Comparison of ENCODE assay signal across 9 mouse cellular contexts in the genomic region with DNA sequence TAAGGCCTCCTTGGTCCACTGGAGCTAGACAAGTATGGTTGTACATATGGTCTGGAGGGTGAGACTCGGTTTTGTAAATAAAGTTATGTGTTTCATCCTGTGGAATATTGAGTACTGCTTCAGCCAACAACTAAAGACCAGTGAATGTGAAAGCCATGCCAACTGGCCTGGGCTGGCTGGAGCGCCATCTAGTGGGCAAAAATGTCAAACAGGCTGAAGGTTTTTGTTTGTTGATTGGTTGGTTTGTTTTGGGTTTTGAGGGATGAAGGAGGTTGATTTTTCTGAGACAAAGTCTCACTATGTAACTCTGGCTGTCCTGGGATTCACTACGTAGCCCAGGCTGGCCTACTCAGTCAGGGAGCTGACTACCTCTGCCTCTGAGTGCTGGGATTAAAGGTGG. TPM values are rescaled to one million over a fixed set of nuclear protein-coding genes. Genes with fewer than 3 reads are reported as not detected.
DNase-seq lines count a peak whose midpoint lies in the region; ATAC-seq and TF ChIP-seq lines count a peak whose summit lies in the region.
"Had no signal": no experiment of that assay in that cellular context is flagged by ENCODE, and none has a peak within 500 bp of the region (broad histone marks: within the 10 kb centered on the region; RNA-seq: fewer than 3 reads in every experiment).

No protein-coding gene starts in this region.

- no peak for ATAC-seq in kidney, embryonic 16.5 days (ENCODE audit: low FRiP score, low TSS enrichment)

- TF ChIP-seq POLR2A in CH12.LX (IDR thresholded peaks at IDR 0.05; ENCODE audit: low read depth, low read length) = no peak

- no peaks in the 10 kb centered on the region for H3K27me3 ChIP-seq in kidney, embryonic 16.5 days (ENCODE audit: insufficient read depth, low read length)
- no peaks in the 10 kb centered on the region for H3K27me3 ChIP-seq in CH12.LX (replicated peaks)

- TF ChIP-seq CTCF in CH12.LX (conservative IDR thresholded peaks at IDR 0.05 in 1 of 2, IDR thresholded peaks at IDR 0.05 in 1 of 2; ENCODE audit: low read depth in 2 of 2, low read length in 2 of 2) = peak; percentile 82 to 91

- no peak overlapping the region for H3K4me2 ChIP-seq in kidney, embryonic 16.5 days (replicated peaks; ENCODE audit: low read depth, low read length)
- no peak overlapping the region for H3K4me2 ChIP-seq in CH12.LX (ENCODE audit: insufficient read depth, low read depth, poor library complexity, severe bottlenecking)

- no peak overlapping the region for H3K27ac ChIP-seq in kidney, embryonic 16.5 days (ENCODE audit: low read length)
- no peak overlapping the region for H3K27ac ChIP-seq in CH12.LX (ENCODE audit: insufficient read depth, low read depth)

- H3K36me3 ChIP-seq in kidney, embryonic 16.5 days (ENCODE audit: insufficient read depth, low read length) = peaks cover 17% of the 10 kb centered on the region; the same call in 1 of the 2 replicates
- H3K36me3 ChIP-seq in CH12.LX (replicated peaks in 1 of 2; ENCODE audit: control insufficient read depth in 1 of 2, insufficient read depth in 1 of 2, low read length in 1 of 2) = peaks cover 18 to 26% of the 10 kb centered on the region in 2 experiments

- H3K4me3 ChIP-seq in kidney, embryonic 16.5 days (ENCODE audit: low read length) = no peak overlapping the region
- no peak overlapping the region for H3K4me3 ChIP-seq in CH12.LX (replicated peaks in 1 of 3; ENCODE audit: low read depth in 2 of 3, low read length in 2 of 3, poor library complexity in 1 of 3)
- H3K4me3 ChIP-seq: limb, embryonic 13.5 days had no signal

- no peaks in the 10 kb centered on the region for H3K79me2 ChIP-seq in CH12.LX (replicated peaks; ENCODE audit: control insufficient read depth, extremely low read depth, insufficient read depth, poor library complexity, severe bottlenecking)

- 4% methylated on average over 3 of the region's 3 CpGs for WGBS in kidney, embryonic 16.5 days

- DNase-seq in kidney, adult 11 months = peak; percentile 62
- peak; percentile 68 for DNase-seq in CH12.LX (ENCODE audit: extremely low read depth)
- peak; percentile 84 for DNase-seq in brain, adult 2 months (ENCODE audit: low read depth, low spot score)
- DNase-seq in gastrocnemius, postnatal 10 days = peak; percentile 83
- peak; percentile 59 to 73 for DNase-seq in left cerebral cortex, postnatal 10 days (ENCODE audit: extremely low spot score in 1 of 2, low spot score in 2 of 2)
- peak; percentile 79 for DNase-seq in mesoderm, embryonic 11.5 days (ENCODE audit: low read depth, low spot score)
- DNase-seq in yolk sac, embryonic 10.5 days (ENCODE audit: low spot score) = peak; percentile 54

- in situ Hi-C loops in CH12.LX (cut with MboI; ENCODE audit: low pct_ligation_motif_present, low pct_unique_long_range_greater_than_20kb, low sequenced_read_pairs) = no loop called here

- H3K9me3 ChIP-seq in kidney, embryonic 16.5 days (ENCODE audit: low read length) = no peaks in the 10 kb centered on the region
- no peaks in the 10 kb centered on the region for H3K9me3 ChIP-seq in CH12.LX (replicated peaks; ENCODE audit: low read length)
- H3K9me3 ChIP-seq: limb, embryonic 13.5 days had no signal

- dilution Hi-C loops in CH12.LX (cut with MboI; ENCODE audit: extremely low pct_ligation_motif_present, extremely low pct_unique_long_range_greater_than_20kb, low sequenced_read_pairs) = no loop called here

- intact Hi-C loops in left cerebral cortex, postnatal 10 days (cut with DNase I) = no loop called here

- no peak for TF ChIP-seq EP300 in CH12.LX (IDR thresholded peaks at IDR 0.05; ENCODE audit: low read length)

- peak; percentile 49 for TF ChIP-seq RAD21 in CH12.LX (IDR thresholded peaks at IDR 0.05; ENCODE audit: low read depth, low read length)

- H3K9ac ChIP-seq in kidney, embryonic 16.5 days (replicated peaks; ENCODE audit: low read length) = no peak overlapping the region
- no peak overlapping the region for H3K9ac ChIP-seq in CH12.LX (ENCODE audit: insufficient read depth, low read depth)
- H3K9ac ChIP-seq: limb, embryonic 13.5 days had no signal

- H3K4me1 ChIP-seq in kidney, embryonic 16.5 days (ENCODE audit: insufficient read depth, low read length) = peaks cover 37% of the 10 kb centered on the region
- H3K4me1 ChIP-seq in CH12.LX (ENCODE audit: control insufficient read depth in 1 of 2, insufficient read depth in 2 of 2) = peaks cover 5 to 46% of the 10 kb centered on the region in 2 experiments; a peak in 2 of 4 replicates

TF ChIP-seq in CH12.LX, 34 proteins besides CTCF, POLR2A, EP300 and RAD21:
- TF ChIP-seq E2F4 (IDR thresholded peaks at IDR 0.05; ENCODE audit: insufficient replicate concordance, low read depth, low read length) (no peak), POLR2AphosphoS2 (IDR thresholded peaks at IDR 0.05; ENCODE audit: low read depth, low read length) (no peak), HCFC1 (IDR thresholded peaks at IDR 0.05; ENCODE audit: low read depth, low read length) (peak; percentile 38), IRF4 (IDR thresholded peaks at IDR 0.05; ENCODE audit: low read depth, low read length) (0 out of 2 replicates have a peak, but pooled peaks have one; percentile 22), TCF12 (IDR thresholded peaks at IDR 0.05; ENCODE audit: low read depth, low read length) (peak; percentile 28; the same call in 1 of the 2 replicates), SIN3A (IDR thresholded peaks at IDR 0.05; ENCODE audit: low read length) (peak; percentile 48; the same call in 1 of the 2 replicates), MEF2A (IDR thresholded peaks at IDR 0.05; ENCODE audit: borderline replicate concordance, low read depth, low read length) (peak; percentile 14; the same call in 1 of the 2 replicates), SMC3 (IDR thresholded peaks at IDR 0.05; ENCODE audit: low read depth, low read length) (peak; percentile 45; the same call in 1 of the 2 replicates), MAX (IDR thresholded peaks at IDR 0.05; ENCODE audit: low read length) (peak; percentile 39; the same call in 1 of the 2 replicates), MYC (IDR thresholded peaks at IDR 0.05; ENCODE audit: low read depth, low read length) (0 out of 2 replicates have a peak, but pooled peaks have one; percentile 56), USF2 (conservative IDR thresholded peaks at IDR 0.05; ENCODE audit: low read depth, low read length) (no peak)

RNA-seq across cellular contexts. Expression of gene Zmynd10, which starts 1.5 kb away (rescaled TPM):
- polyA plus RNA-seq in kidney, embryonic 16.5 days (2015; fragmentation: Nextera tagmentation; extraction: Ambion mirVana) = 3.3 and 3.9 TPM in 2 replicates
- total RNA-seq in CH12.LX (2012; rRNA removed) (0.34 TPM in 1 of 2 replicates, not detected in the other), CH12.LX (2014; rRNA removed) (not detected in 2 replicates)
- polyA plus RNA-seq in CH12.LX (2012; ENCODE audit: insufficient read length, low read depth) = 0.63 TPM in 1 of 2 replicates, not detected in the other
- under 1 TPM in 1 of 2 experiments, not detected in 1; 0.18 TPM for total RNA-seq in gastrocnemius, postnatal 10 days (2021)
- 1 to 10 TPM; 1.8 to 2.9 TPM for total RNA-seq in left cerebral cortex, postnatal 10 days (2021)

RNA-seq across cellular contexts. Expression of gene Nprl2, which starts 3.6 kb away (rescaled TPM):
- polyA plus RNA-seq in kidney, embryonic 16.5 days (2015; fragmentation: Nextera tagmentation; extraction: Ambion mirVana) = 57.0 and 59.0 TPM in 2 replicates
- 28.0 and 31.4 TPM in 2 replicates for total RNA-seq in CH12.LX (2012; rRNA removed)
- total RNA-seq in CH12.LX (2014; rRNA removed) = 16.3 and 19.4 TPM in 2 replicates
- polyA plus RNA-seq in CH12.LX (2012; ENCODE audit: insufficient read length, low read depth) = 10.8 and 12.6 TPM in 2 replicates
- total RNA-seq in gastrocnemius, postnatal 10 days (2021) = 1 to 10 TPM; 7.3 to 8.0 TPM
- 10 to 100 TPM; 34.1 to 37.8 TPM for total RNA-seq in left cerebral cortex, postnatal 10 days (2021)

RNA-seq across cellular contexts. Expression of gene Cyb561d2, which starts 3.6 kb away (rescaled TPM):
- 35.8 and 39.0 TPM in 2 replicates for polyA plus RNA-seq in kidney, embryonic 16.5 days (2015; fragmentation: Nextera tagmentation; extraction: Ambion mirVana)
- total RNA-seq in CH12.LX (2012; rRNA removed) (37.8 and 45.9 TPM in 2 replicates), CH12.LX (2014; rRNA removed) (29.2 and 35.7 TPM in 2 replicates)
- 23.6 and 23.8 TPM in 2 replicates for polyA plus RNA-seq in CH12.LX (2012; ENCODE audit: insufficient read length, low read depth)
- 1 to 10 TPM; 3.5 to 4.0 TPM for total RNA-seq in gastrocnemius, postnatal 10 days (2021)
- total RNA-seq in left cerebral cortex, postnatal 10 days (2021) = 10 to 100 TPM; 19.0 to 21.4 TPM

RNA-seq across cellular contexts. Expression of gene Rassf1, which starts 5.8 kb away (rescaled TPM):
- polyA plus RNA-seq in kidney, embryonic 16.5 days (2015; fragmentation: Nextera tagmentation; extraction: Ambion mirVana) = 66.8 and 68.9 TPM in 2 replicates
- 17.7 and 18.5 TPM in 2 replicates for total RNA-seq in CH12.LX (2012; rRNA removed)
- total RNA-seq in CH12.LX (2014; rRNA removed) = 15.3 and 15.9 TPM in 2 replicates
- 11.6 and 12.2 TPM in 2 replicates for polyA plus RNA-seq in CH12.LX (2012; ENCODE audit: insufficient read length, low read depth)
- 10 to 100 TPM; 15.1 to 23.4 TPM for total RNA-seq in gastrocnemius, postnatal 10 days (2021)
- total RNA-seq in left cerebral cortex, postnatal 10 days (2021) = 10 to 100 TPM; 14.7 to 14.9 TPM

RNA-seq across cellular contexts. Expression of gene Tmem115, which starts 11.9 kb away (rescaled TPM):
- polyA plus RNA-seq in kidney, embryonic 16.5 days (2015; fragmentation: Nextera tagmentation; extraction: Ambion mirVana) = 49.7 and 51.0 TPM in 2 replicates
- total RNA-seq in CH12.LX (2012; rRNA removed) (17.9 TPM in 2 replicates), CH12.LX (2014; rRNA removed) (10.0 and 13.0 TPM in 2 replicates)
- 11.3 and 12.6 TPM in 2 replicates for polyA plus RNA-seq in CH12.LX (2012; ENCODE audit: insufficient read length, low read depth)
- total RNA-seq in gastrocnemius, postnatal 10 days (2021) = 10 to 100 TPM; 20.2 to 22.7 TPM
- total RNA-seq in left cerebral cortex, postnatal 10 days (2021) = 10 to 100 TPM; 31.8 to 35.7 TPM

Comparison
In these comparisons a context has a peak if more than half of its experiments do, and no peak if none do; other contexts are left out.
1. RNA of gene Cyb561d2, which starts 3.6 kb away (total RNA-seq): 29.2 to 45.9 TPM in CH12.LX and 19.0 to 21.4 TPM in left cerebral cortex, postnatal 10 days; 3.5 to 4.0 TPM in gastrocnemius, postnatal 10 days; every median in the first group is over 4 times any median in the second.
2. Peak in every context shown above with its lines, with median percentiles within 50 percentile points of each other: DNase-seq.